Mouse (Mus musculus) urinary bladder, postnatal 14 days (tissue): ENCODE measurements around the gene Gm10837.

ENCODE experiments used
- DNase-seq: peaks from one replicate; pipeline ENCODE4 v3.0.0; 2021; ENCODE audit warnings: low spot score

The Gm10837 gene

DNA sequence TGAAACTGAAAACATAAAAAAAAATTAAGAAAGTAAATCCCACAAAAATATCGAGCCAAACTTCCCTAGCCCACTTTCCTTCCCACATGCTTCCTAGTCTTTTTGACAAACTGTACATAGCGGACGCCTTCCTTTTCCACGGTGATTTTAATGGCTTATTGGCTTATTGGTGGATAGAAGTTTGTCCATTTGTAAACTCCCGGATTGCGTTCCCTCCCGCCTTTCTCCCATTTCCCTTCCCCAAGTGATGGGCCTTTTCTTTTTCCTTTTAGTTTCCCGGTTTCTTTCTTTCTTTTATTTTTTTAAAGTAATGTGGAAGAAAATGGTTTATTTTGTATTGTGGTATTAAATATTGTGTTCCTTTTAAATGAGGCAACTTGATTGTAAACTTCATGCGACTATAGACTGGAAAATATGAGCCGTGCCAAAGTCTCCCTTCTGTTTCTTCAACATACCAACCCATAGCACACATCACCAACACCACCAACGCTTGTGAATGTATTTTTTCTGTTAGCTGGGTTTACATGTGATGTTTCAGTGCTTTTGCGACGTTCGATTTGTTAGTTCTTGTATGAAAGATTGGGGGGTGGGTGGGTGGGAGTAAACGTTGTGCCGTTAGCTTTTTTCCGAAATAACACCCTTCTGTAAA is 10.8 kb upstream of the Gm10837 start:
- DNase-seq = no peak

DNA sequence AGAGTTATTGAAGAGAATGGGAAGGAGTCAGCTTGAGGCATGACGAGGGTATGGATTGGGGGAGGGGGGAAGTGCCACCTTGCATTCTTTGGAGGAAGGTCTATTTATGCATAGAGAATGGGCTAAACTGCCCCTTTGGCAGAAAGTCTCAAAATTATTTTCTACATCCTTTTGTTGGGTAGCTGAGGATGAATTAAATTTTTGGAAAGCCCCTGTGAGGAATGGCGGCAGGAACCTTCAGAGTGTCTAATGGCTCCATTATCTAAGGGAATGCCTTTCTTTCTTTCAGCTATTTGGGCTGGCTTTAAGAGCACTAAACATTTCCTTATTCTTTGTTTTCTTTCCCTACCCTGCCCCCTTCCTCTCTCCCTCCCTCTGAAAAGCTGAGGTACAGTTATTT is 10.0 kb upstream of the Gm10837 start:
- DNase-seq = no peak

DNA sequence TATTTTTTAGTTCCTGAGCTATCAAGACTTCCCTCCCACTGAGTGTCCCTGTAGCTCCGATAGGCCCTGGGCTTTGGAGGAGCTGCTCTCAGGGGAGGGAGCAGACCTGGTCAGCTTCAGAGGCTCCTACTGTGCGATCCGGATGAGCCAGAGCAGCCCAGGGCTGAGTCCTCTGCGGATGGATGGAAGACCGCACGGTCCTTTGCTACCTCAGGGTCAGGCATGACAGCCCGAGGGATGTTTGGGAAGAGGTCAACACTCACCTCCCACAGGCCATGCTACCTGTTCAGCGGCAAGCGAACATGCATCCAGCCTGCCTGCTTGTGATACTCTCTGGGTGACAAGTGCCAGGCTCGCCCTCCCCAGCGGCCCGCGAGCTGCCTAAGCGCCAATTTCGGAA is 9.2 kb upstream of the Gm10837 start:
- no peak for DNase-seq

- no peak for DNase-seq
Observed at GRCm38 (mm10) chr14:122482081-122483023, 8.0 kb upstream of the Gm10837 start.

- no peak for DNase-seq
Observed at GRCm38 (mm10) chr14:122483024-122483385, 7.4 kb upstream of the Gm10837 start.

DNA sequence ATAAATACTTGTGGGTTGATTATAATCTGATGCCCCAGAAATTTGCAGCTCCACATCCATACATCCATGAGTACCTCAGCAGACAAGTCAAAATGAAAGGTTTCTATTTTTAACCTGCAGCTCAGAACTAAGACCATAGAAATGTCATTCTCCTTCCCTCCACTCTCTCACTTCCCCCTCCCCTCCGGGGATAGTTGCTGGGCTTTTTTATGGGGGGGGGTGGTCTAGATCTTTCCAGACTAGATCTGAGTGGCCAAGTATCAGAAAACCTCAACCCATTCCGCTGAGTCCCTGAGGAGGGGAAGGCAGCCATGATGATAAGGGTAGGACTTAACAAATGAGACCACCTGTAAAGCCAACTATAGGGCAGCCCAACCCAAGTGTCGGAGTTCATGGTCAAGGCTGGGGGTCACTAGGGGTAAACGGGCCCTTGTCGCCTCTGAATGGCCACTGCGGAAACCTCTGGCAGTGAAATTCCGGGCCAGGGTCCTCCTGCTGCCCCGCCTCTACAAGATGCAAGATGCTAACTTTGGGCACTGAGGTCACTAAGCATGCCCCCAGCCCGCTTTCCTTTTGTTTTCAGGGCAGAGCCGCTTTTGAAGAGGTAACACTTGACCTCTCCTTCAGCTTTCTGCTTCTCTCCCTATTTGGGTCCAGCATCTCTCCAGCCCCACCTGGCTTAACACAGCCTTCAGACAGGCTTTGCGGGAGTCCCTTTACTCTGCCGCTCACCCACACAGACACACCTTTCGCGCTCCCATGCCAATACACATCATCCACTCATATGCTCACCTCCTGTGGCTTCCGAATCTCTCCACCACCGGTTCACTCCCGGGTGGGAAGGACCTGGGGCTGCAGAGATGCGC is 6.6 kb upstream of the Gm10837 start:
- DNase-seq = no peak

DNA sequence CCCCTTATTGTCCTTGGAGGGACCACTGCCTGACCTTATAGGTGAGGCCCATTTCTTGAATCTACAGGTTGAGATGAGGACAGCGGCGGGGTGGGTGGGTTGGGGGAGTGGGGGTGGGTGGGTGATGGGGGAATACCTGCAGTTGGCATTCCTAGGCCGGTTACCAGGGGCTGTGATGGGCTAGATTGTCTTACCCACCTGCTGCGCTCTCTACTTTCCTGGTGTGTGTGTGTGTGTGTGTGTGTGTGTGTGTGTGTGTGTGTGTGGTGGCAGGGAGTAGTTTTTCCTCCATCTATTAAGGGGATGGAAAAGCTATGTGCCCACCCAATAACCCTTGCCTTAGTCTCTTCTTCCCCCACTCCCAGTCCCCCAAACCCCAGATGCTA is 5.9 kb upstream of the Gm10837 start:
- DNase-seq = no peak

GRCm38 (mm10) chr14:122484844-122485551 is 5.4 kb upstream of the Gm10837 start:
- no peak for DNase-seq

DNA sequence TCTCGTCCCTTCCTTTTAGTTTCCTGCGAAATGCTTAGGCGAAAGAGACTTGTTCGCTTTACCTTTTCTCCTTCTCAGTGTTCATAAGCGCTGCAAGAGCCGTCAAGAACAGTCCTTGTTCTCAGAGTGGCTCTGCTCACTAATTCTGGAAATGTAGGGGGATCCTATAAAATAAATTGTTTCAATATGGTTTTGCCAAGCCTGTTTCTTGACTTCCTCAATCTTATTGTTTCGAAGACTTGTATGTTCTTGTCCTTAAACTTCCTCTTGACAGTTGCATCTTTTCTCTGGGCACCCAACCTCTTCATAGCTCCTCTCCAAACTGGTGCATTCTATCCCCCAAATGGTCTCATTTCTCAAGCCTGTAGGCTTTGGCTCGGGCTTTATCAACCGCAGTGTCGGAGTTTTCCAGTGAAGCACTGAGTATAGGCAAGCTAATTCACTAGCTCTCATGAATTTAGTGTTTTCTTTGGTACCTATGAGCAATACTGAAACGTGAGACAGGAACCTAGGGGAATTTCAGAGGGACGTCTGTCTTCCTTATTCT is 4.7 kb upstream of the Gm10837 start:
- no peak for DNase-seq

- no peak for DNase-seq
Observed at GRCm38 (mm10) chr14:122486611-122487010, 3.8 kb upstream of the Gm10837 start.

DNA sequence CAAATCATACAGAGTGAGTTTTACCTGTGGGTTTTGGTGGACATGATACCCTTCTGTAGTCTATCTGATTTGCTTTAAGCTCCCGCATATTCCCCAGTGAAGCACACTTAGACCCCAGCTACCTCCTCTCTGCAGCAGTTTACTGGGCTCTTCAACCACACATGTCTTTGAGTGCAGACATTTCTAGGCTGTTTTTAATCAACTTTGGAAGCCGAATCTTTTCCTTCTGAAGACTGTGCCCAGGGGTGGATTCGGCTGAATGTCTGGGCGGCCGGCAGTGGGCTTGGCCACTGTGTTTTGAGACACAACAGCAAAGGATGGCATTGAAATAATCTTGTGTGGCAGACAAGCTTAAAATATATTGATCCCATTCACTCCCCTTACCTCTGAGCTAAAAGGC is 3.0 kb upstream of the Gm10837 start:
- no peak for DNase-seq

DNA sequence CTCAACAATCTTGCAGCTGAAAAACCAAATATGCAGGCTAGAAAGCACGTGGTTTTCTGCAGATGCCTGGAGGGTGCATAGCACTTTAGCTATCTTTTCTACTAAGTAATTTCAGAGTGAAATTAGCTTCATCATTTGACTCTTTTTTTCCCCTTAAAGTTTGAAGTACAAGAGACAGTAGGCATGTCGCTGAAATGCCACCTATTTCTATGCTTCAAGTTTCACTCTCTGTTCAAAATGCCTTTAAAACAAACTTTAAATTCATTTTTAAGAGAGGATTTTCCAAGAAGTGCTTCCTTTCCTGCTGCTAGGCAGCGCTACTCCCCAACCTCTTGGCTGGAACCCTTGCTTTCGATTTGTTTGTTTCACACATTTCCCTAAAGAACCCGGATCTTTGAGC is 1.3 kb upstream of the Gm10837 start:
- DNase-seq = no peak

- no peak for DNase-seq
Observed at GRCm38 (mm10) chr14:122489686-122490414, 536 bp upstream of the Gm10837 start.

- DNase-seq = no peak
Observed at GRCm38 (mm10) chr14:122491521-122491920, 1.1 kb downstream of the Gm10837 start.

DNA sequence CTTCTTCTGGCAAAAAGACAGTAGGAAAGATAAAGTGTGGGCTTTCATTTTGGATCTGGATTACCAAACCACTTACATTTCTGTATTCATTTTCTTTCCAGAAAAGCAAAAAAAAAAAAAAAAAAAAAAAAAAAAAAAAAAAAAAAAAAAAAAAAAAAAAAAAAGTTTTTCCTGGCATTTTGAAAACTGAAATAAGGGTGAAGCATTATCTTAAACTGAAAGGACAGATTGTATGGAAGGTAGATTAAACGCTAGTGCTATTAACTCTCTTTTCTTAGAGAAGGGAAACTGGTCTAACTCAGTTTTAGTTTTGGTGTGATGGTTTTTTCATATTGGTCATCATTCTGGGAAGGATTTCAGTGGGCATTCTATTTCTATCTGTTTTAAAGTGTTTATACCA is 1.6 kb downstream of the Gm10837 start:
- no peak for DNase-seq

DNA sequence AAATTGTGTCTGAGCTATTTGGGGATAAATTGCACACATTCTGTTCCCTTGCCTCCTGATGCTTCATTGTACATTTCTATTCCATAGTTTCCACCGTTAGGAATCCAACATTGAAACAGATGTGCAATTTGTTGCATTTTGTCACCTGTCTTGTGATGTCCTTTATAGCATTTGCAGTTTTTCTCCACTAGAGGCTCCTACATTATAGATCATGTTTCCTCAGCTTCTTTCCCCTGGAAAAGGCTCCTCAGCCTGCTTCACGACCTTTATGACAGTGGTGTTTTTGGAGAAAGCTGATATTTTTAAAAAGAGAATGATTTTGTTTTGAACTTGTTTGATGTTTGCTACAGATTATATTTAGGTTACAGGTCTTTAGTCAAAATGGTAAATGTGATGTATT is 18.7 kb downstream of the Gm10837 start:
- no peak for DNase-seq

DNA sequence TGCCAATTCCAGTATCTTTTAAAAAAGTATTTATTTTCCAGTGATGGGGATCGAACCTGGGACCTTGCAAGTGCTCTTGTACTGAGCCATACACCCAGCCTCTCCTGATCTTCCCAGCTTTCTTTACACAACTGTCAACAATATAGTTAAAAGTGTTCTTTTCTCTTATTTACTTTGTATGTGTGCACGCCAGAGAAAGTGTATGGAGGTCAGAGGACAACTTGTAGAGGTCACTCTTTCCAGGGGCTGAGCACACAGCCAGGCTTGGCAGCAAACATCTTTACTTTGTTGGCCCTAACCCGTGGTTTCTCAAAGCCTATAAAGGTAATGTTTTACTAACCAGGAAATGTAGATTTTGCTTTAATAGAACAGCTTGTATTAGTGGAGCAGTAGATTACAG is 21.1 kb downstream of the Gm10837 start:
- DNase-seq = no peak

GRCm38 (mm10) chr14:122513511-122514036 is 23.2 kb downstream of the Gm10837 start:
- no peak for DNase-seq

DNA sequence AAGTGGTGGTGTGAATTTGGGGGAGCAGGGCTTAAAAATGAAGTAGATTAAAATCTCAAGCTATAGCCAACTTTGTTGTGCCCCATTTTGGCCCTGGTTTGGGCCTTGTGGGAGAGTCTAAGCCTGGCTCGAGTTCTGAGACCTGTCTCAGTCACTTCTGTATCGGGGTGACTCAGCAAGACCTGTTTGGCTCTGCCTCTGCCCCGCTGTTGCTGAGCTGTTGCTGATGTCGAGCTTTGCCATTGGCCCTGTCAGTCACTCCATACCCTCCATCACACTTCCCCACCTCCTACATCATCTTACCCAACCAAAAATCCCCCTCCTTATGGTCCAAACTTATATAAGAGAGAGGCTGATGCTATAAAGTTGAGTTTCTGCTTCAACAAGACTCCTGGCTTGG is 38.1 kb downstream of the Gm10837 start:
- DNase-seq = no peak

DNA sequence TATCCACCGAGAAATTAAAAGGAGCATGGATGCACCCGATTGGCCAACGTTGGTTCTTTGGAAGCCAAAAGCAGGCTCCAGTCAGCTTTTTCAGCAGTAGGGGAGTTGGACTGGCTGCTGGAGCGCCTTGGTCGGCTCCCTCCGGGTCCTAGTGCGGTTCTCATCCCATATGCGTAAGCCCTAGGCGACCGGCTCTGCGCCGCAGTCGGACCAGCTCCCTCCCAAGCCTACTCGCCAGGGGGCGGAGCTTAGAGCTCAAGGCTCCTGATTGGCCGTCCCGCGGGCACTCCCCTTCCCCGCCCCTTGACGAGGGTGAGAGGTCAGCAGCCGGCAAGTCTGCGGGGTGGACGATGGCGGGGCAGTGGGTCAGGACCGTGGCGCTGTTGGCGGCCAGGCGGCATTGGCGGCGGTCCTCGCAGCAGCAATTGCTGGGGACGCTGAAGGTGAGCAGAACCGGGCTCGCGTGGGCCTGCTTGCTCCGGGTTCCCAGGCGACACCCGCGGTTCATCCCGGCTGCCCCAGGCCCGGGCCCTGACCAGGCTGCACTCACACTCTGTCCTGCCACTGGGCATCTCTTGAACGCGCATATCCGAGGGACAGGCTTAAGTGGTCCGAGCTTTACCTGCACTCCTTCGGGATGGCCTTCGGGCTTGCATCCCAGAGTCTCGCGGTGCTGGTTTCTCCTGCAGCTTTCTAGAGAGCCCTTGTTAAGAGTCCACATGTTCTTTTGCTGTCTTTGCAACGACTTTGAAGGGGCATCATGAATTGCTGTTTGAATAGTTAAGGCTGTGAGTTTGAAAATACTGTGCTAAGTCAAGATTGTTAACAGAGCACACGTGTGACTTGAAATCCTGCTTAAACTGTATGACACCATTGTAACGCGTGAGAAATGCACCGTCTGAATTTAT is 43.9 kb downstream of the Gm10837 start, which contains the start of gene Pcca:
Gene Pcca (plus strand): TSS at position 308 of the 908 bp plus-strand sequence.
- DNase-seq = peak; percentile 95
